Mouse (Mus musculus) embryonic facial prominence, embryonic 13.5 days (tissue): ENCODE measurements around the gene Cfd. TPM values are rescaled to one million over a fixed set of nuclear protein-coding genes. Genes with fewer than 3 reads are reported as not detected.

ENCODE experiments used
- ATAC-seq: fragments of 200-750 bp; cut with Nextera tagmentation; 2 replicates; pipeline ENCODE4 v1.8.0; 2017; ENCODE audit warnings: low read depth; ENCODE audit not compliant: insufficient number of reproducible peaks, insufficient read depth, low FRiP score, low TSS enrichment
- H3K27ac ChIP-seq: fragments of 300-500 bp; sonication (generic); 2 replicates; pipeline ENCODE4 v1.5.1; 2015; ENCODE audit warnings: moderate library complexity, mild to moderate bottlenecking, inconsistent platforms
- H3K27me3 ChIP-seq: fragments of 300-500 bp; sonication (generic); 2 replicates; pipeline ENCODE4 v1.6.1; 2015; ENCODE audit warnings: mild to moderate bottlenecking, inconsistent platforms
- H3K36me3 ChIP-seq: fragments of 300-500 bp; sonication (generic); 2 replicates; pipeline ENCODE4 v1.6.1; 2015; ENCODE audit warnings: mild to moderate bottlenecking, inconsistent platforms
- H3K4me1 ChIP-seq: fragments of 300-500 bp; sonication (generic); 2 replicates; pipeline ENCODE4 v1.6.1; 2015; ENCODE audit warnings: inconsistent platforms
- H3K4me2 ChIP-seq: fragments of 300-500 bp; sonication (generic); 2 replicates; pipeline ENCODE4 v1.6.1; 2015; ENCODE audit warnings: moderate library complexity, mild to moderate bottlenecking, inconsistent platforms
- H3K4me3 ChIP-seq: fragments of 300-500 bp; sonication (generic); 2 replicates; pipeline ENCODE4 v1.5.1; 2015; ENCODE audit warnings: mild to moderate bottlenecking, inconsistent platforms
- H3K9ac ChIP-seq: fragments of 300-500 bp; sonication (generic); 2 replicates; pipeline ENCODE4 v1.6.1; 2015; ENCODE audit warnings: mild to moderate bottlenecking, inconsistent platforms
- H3K9me3 ChIP-seq: fragments of 300-500 bp; sonication (generic); 2 replicates; pipeline ENCODE4 v1.6.1; 2016; ENCODE audit warnings: inconsistent platforms
- WGBS: fragments of 180-500 bp; shearing (Covaris S2); methylation state at CpG from one replicate; pipeline ENCODE4 v1.1.7; 2015; ENCODE audit warnings: mixed read lengths; 5-methylcytosine and 5-hydroxymethylcytosine counted together
- polyA plus RNA-seq: library from polyadenylated mRNA; unstranded; fragments of >200 nt; fragmentation: Nextera tagmentation; extraction: Ambion mirVana; gene quantifications from 2 replicates; pipeline ENCODE4 v1.2.1, GENCODE M21; 2015

The Cfd gene
- polyA plus RNA-seq, result not detected in 2 replicates

DNA sequence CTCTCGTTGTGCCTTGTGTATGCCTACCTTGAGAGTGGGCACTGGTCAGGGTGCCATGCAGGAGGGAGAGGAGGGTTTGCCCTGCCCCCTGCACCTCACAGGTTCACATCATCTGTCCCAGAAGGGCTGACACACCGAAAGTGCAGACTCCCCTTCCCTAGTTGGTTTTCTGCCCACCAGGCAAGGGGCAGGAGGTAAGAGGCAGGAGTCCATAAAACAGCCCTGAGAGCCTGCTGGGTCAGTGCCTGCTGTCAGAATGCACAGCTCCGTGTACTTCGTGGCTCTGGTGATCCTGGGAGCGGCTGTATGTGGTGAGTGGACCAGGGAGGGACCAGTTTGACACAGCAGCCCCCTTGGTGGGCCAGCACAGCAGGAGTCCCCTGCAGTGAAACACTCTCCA lies at the start of gene Cfd:
Gene Cfd, plus strand, starts transcription at position 184 of the 400 bp plus-strand sequence.
- no peak for ATAC-seq
- H3K9me3 ChIP-seq, result no peaks in the 10 kb centered on the region
- H3K36me3 ChIP-seq, result peaks cover 17% of the 10 kb centered on the region
- 41% methylated on average over 5 of the region's 5 CpGs for WGBS
- no peak within 1 kb of the TSS for H3K27ac ChIP-seq
- 0 out of 2 replicates have a peak within 1 kb of the TSS, but pooled peaks have one; percentile 41 for H3K9ac ChIP-seq
- H3K4me2 ChIP-seq, result no peak within 1 kb of the TSS
- no peaks in the 10 kb centered on the region for H3K27me3 ChIP-seq
- 0 out of 2 replicates have a peak, but pooled peaks cover 2% of the 10 kb centered on the region for H3K4me1 ChIP-seq
- no peak within 1 kb of the TSS for H3K4me3 ChIP-seq

DNA sequence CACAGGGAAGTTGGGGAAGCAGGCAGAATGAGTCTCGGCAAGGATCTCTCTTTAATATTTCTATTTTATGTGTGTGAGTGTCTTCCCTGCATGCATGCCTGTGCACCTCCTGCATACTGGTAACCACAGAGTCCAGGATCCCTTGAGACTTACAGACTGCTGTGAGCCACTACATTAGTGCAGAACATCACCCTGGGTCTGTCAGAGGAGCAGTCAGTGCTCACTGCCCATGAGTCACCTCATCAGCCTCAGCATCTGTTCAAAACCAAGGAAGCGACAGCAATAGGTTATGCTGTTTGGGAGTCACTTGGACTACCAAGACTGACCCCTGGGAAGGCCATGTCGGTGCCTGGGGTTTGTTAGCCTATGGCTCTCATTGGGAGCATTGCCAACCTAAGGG lies 48.3 kb upstream of the Cfd start:
- no peak overlapping the region for H3K4me3 ChIP-seq
- 72% methylated on average over 3 of the region's 3 CpGs for WGBS

GRCm38 (mm10) chr10:79843476-79843875 lies 47.2 kb upstream of the Cfd start:
- no peak overlapping the region for H3K4me3 ChIP-seq
- H3K9me3 ChIP-seq, result no peaks in the 10 kb centered on the region
- H3K4me2 ChIP-seq, result no peak overlapping the region
- H3K27ac ChIP-seq, result peak overlapping the region; percentile 41; the same call in 1 of the 2 replicates
- ATAC-seq, result no peak
- 51% methylated on average over 6 of the region's 6 CpGs for WGBS
- no peaks in the 10 kb centered on the region for H3K27me3 ChIP-seq
- peak overlapping the region; percentile 27 for H3K9ac ChIP-seq
- peaks cover 42% of the 10 kb centered on the region for H3K4me1 ChIP-seq
- no peaks in the 10 kb centered on the region for H3K36me3 ChIP-seq

More for the DNA sequence above, 48.3 kb upstream of the Cfd start:
- Histone ChIP-seq H3K27me3 (no peaks in the 10 kb centered on the region), H3K4me2 (no peak overlapping the region), H3K9me3 (no peaks in the 10 kb centered on the region), H3K9ac (no peak overlapping the region), H3K36me3 (no peaks in the 10 kb centered on the region), H3K27ac (peak overlapping the region; percentile 14; the same call in 1 of the 2 replicates), H3K4me1 (peaks cover 42% of the 10 kb centered on the region)
- ATAC-seq, result no peak

GRCm38 (mm10) chr10:79846553-79846952 lies 44.1 kb upstream of the Cfd start:
- no peaks in the 10 kb centered on the region for H3K9me3 ChIP-seq
- H3K36me3 ChIP-seq, result no peaks in the 10 kb centered on the region
- H3K4me2 ChIP-seq, result no peak overlapping the region
- 55% methylated on average over 5 of the region's 5 CpGs for WGBS
- H3K4me1 ChIP-seq, result peaks cover 44% of the 10 kb centered on the region
- H3K27me3 ChIP-seq, result no peaks in the 10 kb centered on the region
- H3K4me3 ChIP-seq, result no peak overlapping the region
- no peak overlapping the region for H3K27ac ChIP-seq
- no peak overlapping the region for H3K9ac ChIP-seq
- ATAC-seq, result no peak

DNA sequence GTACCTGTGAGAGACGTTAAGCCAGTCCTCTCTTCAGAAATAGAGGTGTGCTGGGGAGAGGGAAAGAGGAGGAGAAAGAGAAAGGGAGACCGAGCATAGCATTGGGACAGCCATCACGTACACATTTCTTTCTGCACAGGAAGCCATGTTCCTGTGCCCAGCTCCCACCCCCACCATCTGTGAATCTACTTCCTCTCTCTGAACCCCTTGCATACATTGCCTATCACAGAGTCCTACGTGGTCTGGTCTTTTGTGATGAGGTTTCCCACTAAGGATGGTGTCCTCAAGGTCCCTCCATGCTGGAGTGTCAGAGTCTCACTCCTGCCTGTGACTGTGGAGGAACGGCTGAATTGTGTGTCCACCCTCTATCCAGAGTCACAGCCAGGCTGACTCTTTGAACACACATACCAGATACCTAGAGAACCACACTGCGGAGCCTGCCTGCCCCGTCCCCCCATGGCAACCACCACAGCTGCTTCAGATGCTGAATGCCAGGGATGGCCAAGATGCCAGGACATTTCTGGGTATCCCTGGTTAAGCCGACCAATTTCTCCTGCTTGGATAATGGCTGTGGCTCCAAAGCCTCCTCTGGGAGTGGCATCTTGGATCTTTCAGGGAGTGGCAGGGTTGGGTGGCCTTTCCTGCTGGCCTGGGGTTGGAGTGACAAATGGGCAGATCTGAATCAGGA lies 40.6 kb upstream of the Cfd start:
- no peak overlapping the region for H3K4me3 ChIP-seq
- no peak for ATAC-seq

DNA sequence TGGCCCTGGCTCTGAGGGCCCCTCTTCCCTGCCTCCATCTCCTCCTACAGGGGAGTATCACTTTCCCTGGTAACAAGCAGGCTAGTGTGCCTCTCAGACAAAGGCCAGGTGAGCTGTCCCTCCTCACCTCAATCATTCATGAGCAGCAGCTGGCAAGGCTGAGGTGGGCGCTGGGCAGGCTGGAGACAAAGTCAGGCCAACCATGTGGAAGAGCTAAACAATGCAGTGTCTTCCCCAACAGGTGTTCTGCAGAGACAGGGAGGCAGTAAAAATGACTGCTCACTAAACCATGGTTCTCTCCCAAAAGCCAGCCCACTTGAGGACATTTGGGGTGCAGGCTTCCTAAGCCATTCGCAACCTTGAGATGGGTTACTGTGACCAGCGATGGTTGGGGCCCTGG lies 39.0 kb upstream of the Cfd start:
- Histone ChIP-seq H3K4me1 (peaks cover 38% of the 10 kb centered on the region), H3K4me3 (peak overlapping the region; percentile 99), H3K27ac (peak overlapping the region; percentile 100), H3K9me3 (no peaks in the 10 kb centered on the region), H3K9ac (peak overlapping the region; percentile 83; the same call in 1 of the 2 replicates), H3K36me3 (peaks cover 5% of the 10 kb centered on the region), H3K27me3 (no peaks in the 10 kb centered on the region), H3K4me2 (peak overlapping the region; percentile 81)
- WGBS, result 58% methylated on average over 3 of the region's 3 CpGs
- no peak for ATAC-seq

More for the DNA sequence above, 40.6 kb upstream of the Cfd start:
- Histone ChIP-seq H3K27me3 (no peaks in the 10 kb centered on the region), H3K9me3 (no peaks in the 10 kb centered on the region), H3K36me3 (no peaks in the 10 kb centered on the region), H3K4me1 (peaks cover 36% of the 10 kb centered on the region), H3K9ac (no peak overlapping the region; the same call in 1 of the 2 replicates), H3K4me2 (no peak overlapping the region), H3K27ac (no peak overlapping the region)
- WGBS, result 84% methylated on average over 8 of the region's 8 CpGs

- 24% methylated on average over 9 of the region's 9 CpGs for WGBS
- no peaks in the 10 kb centered on the region for H3K9me3 ChIP-seq
Observed at GRCm38 (mm10) chr10:79852107-79852789, 38.4 kb upstream of the Cfd start.

GRCm38 (mm10) chr10:79852827-79853226 lies 37.8 kb upstream of the Cfd start:
- ATAC-seq, result no peak

More at GRCm38 (mm10) chr10:79852107-79852789, 38.4 kb upstream of the Cfd start:
- peak overlapping the region; percentile 83 for H3K9ac ChIP-seq
- peak overlapping the region; percentile 100 for H3K27ac ChIP-seq
- H3K4me3 ChIP-seq, result peak overlapping the region; percentile 99
- H3K4me1 ChIP-seq, result peaks cover 44% of the 10 kb centered on the region
- no peaks in the 10 kb centered on the region for H3K27me3 ChIP-seq
- H3K36me3 ChIP-seq, result peaks cover 11% of the 10 kb centered on the region
- peak overlapping the region; percentile 81 for H3K4me2 ChIP-seq
- no peak for ATAC-seq

DNA sequence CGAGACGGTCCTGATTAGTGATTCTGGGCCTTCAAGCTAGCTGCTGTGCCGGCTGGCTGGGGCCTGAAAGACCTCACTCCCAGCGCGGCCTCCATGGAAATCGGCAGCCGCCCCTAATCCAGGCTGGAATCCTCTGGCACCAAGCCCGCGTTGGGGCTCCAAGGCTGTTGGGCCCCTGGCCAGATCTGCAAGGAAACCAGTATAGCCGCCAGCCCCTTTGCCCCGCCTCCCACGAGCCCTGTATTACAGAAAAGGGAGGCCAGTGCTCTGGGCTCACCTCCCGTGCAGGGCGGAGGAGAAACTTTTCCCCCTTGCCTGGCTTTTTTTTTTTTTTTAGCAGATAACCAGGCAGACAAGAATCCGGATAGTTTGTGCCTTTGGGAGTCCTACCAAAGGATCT lies 37.3 kb upstream of the Cfd start:
- H3K27me3 ChIP-seq, result no peaks in the 10 kb centered on the region
- H3K27ac ChIP-seq, result peak overlapping the region; percentile 100
- peaks cover 55% of the 10 kb centered on the region for H3K4me1 ChIP-seq
- peak overlapping the region; percentile 99 for H3K4me3 ChIP-seq
- H3K4me2 ChIP-seq, result peak overlapping the region; percentile 81
- peaks cover 21% of the 10 kb centered on the region for H3K36me3 ChIP-seq
- H3K9ac ChIP-seq, result peak overlapping the region; percentile 83
- no peaks in the 10 kb centered on the region for H3K9me3 ChIP-seq
- ATAC-seq, result peak; percentile 56
- WGBS, result under 1% methylated on average over 15 of the region's 15 CpGs

More at GRCm38 (mm10) chr10:79852827-79853226, 37.8 kb upstream of the Cfd start:
- Histone ChIP-seq H3K4me1 (peaks cover 49% of the 10 kb centered on the region), H3K4me3 (peak overlapping the region; percentile 99), H3K27me3 (no peaks in the 10 kb centered on the region), H3K36me3 (peaks cover 17% of the 10 kb centered on the region), H3K9me3 (no peaks in the 10 kb centered on the region), H3K9ac (peak overlapping the region; percentile 83), H3K4me2 (peak overlapping the region; percentile 81), H3K27ac (peak overlapping the region; percentile 100)
- 20% methylated on average over 8 of the region's 8 CpGs for WGBS

DNA sequence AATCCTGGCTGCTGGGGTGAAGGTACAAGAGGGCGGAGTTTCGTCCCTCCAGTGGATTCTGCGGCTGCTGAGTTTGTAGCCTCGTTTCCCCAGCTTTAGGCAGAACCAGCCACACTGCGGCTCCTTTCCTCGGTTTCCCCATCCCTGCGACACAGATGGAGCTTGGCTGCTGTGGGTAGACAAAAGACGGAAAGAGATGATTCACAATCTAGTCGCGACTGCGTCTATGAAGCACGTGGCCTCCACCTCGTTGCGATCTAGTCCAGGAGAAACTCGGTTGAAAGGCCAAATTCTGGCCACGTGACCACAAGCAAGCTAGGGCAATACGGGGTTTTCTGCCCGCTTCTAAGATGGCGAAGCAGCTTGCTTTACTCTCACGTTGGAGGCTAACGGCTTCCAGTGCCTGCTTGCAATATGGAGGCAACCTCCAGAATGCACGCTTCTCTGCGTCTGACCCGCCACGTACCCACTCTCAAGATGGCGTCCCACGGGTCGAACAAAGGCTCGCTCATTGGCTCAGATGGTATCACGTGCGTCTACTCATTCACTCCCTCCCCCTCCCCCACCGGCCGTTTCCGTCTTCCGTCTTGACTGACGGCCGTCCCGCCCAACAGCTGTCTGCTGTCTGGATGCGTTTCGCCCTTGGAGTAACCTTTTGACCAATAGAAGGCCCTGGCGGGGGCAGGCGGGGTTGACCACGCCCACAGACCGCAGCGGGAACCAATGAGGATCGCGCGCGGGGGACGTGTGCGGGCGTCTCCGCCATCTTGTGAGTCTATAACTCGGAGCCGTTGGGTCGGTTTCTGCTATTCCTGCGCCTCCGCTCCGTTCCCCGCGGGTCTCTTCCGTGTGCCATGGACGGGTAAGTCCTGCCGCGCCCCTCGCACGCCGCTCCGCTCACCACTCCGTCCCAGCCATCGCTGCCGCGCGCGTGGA lies 36.5 kb upstream of the Cfd start, which contains the start of gene Ptbp1:
Gene Ptbp1, plus strand, starts transcription at position 568 of the 936 bp plus-strand sequence.
- peak; percentile 90 for ATAC-seq
- peaks cover 29% of the 10 kb centered on the region for H3K36me3 ChIP-seq
- H3K4me2 ChIP-seq, result peak within 1 kb of the TSS; percentile 99
- H3K9ac ChIP-seq, result peak within 1 kb of the TSS; percentile 99
- no peaks in the 10 kb centered on the region for H3K9me3 ChIP-seq
- H3K4me3 ChIP-seq, result peak within 1 kb of the TSS; percentile 99
- no peaks in the 10 kb centered on the region for H3K27me3 ChIP-seq
- H3K4me1 ChIP-seq, result peaks cover 62% of the 10 kb centered on the region
- under 1% methylated on average over 75 of the region's 75 CpGs for WGBS
- H3K27ac ChIP-seq, result peak within 1 kb of the TSS; percentile 100
